Mouse (Mus musculus): ENCODE measurements around the gene Gdf1. TPM values are rescaled to one million over a fixed set of nuclear protein-coding genes. Genes with fewer than 3 reads are reported as not detected.
A peak's percentile ranks its signal among the peaks of the same experiment; 100 is the strongest.

Gene Gdf1
- polyA plus RNA-seq, 1 experiment from 2014 or later, result 5.5 TPM

DNA sequence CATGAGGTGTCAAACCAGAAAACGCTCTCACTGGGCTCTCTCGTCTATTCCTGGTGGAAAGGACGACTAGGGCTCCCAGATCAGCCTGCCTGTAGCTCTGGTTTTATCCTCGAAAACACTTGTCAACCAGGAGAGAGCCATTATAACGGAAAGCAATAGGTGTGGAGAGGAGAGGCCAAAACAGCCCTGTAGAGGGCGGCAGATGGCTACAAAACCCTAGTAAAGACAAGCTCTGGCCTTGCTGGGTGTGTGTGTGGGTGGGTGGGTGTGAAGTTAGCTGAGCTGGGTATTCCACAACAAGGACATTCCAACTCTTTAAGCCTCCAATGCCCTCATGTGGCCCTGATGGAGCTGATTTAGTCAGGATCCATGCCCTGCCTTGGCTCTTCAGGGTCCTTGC is 14.1 kb downstream of the Gdf1 start:
- H3K4me3 ChIP-seq (ENCODE audit: low read length), result no peak overlapping the region
- no peak for ATAC-seq (ENCODE audit: low FRiP score, low TSS enrichment)
- H3K9ac ChIP-seq (replicated peaks; ENCODE audit: low read length), result no peak overlapping the region
- no peaks in the 10 kb centered on the region for H3K27me3 ChIP-seq (ENCODE audit: insufficient read depth, low read length)
- H3K4me2 ChIP-seq (replicated peaks; ENCODE audit: low read depth, low read length), result no peak overlapping the region
- H3K27ac ChIP-seq (ENCODE audit: low read length), result no peak overlapping the region
- 53% methylated on average over 6 of the region's 6 CpGs for WGBS
- peaks cover 50% of the 10 kb centered on the region for H3K36me3 ChIP-seq (ENCODE audit: insufficient read depth, low read length)
- 0 out of 2 replicates have a peak, but pooled peaks cover under 1% of the 10 kb centered on the region for H3K4me1 ChIP-seq (ENCODE audit: insufficient read depth, low read length)
- H3K9me3 ChIP-seq (ENCODE audit: low read length), result no peaks in the 10 kb centered on the region

DNA sequence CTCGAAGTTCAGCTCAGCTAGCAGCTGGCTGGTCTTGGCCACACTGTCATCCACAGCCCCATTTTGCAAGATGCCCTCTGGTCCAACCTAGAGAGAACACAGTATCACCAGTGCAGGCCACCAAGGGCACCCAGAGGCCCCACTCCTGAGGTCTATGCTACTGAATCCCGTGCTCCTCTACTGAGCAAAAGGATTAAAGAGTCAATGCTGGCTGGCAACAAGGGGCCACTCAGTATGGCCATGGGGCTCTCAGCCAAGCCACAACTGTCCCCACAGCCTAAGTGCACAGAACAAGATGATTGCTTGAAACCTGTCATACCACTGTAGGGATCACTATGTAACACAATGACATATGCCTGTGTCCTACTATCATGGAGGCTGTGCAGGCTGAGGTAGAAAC is 14.7 kb downstream of the Gdf1 start:
- WGBS, result 84% methylated on average over 2 of the region's 2 CpGs
- Histone ChIP-seq H3K36me3 (ENCODE audit: insufficient read depth, low read length) (peaks cover 46% of the 10 kb centered on the region), H3K4me1 (ENCODE audit: insufficient read depth, low read length) (0 out of 2 replicates have a peak, but pooled peaks cover 6% of the 10 kb centered on the region), H3K27me3 (ENCODE audit: insufficient read depth, low read length) (no peaks in the 10 kb centered on the region), H3K4me3 (ENCODE audit: low read length) (no peak overlapping the region), H3K4me2 (replicated peaks; ENCODE audit: low read depth, low read length) (no peak overlapping the region), H3K9ac (replicated peaks; ENCODE audit: low read length) (no peak overlapping the region), H3K9me3 (ENCODE audit: low read length) (no peaks in the 10 kb centered on the region), H3K27ac (ENCODE audit: low read length) (no peak overlapping the region)
- ATAC-seq (ENCODE audit: low FRiP score, low TSS enrichment), result no peak

DNA sequence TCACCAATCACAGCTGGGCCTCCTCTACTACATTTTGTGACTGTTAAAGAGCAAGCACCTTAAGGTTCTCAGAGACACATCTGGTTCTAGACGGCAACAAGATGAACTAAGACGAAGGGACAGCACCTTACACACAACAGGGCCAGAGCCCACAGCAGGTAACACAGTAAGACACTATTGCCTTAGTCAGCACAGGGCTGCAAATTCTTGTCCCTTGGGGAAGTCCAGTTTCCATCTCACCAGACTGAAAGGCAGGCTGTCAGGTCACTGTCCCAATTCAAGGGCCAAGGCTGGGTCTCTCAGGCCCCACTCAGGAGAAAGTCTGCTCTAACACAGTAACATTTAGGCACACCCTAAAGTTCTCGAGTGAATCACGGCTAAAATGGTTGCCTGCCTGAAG is 17.8 kb downstream of the Gdf1 start:
- no peaks in the 10 kb centered on the region for H3K27me3 ChIP-seq (ENCODE audit: insufficient read depth, low read length)
- WGBS, result 82% methylated on average over 4 of the region's 4 CpGs
- no peak overlapping the region for H3K4me2 ChIP-seq (replicated peaks; ENCODE audit: low read depth, low read length)
- ATAC-seq (ENCODE audit: low FRiP score, low TSS enrichment), result no peak
- no peak overlapping the region for H3K4me3 ChIP-seq (ENCODE audit: low read length)
- H3K36me3 ChIP-seq (ENCODE audit: insufficient read depth, low read length), result peaks cover 20% of the 10 kb centered on the region
- no peak overlapping the region for H3K9ac ChIP-seq (replicated peaks; ENCODE audit: low read length)
- H3K27ac ChIP-seq (ENCODE audit: low read length), result no peak overlapping the region
- H3K4me1 ChIP-seq (ENCODE audit: insufficient read depth, low read length), result peaks cover 29% of the 10 kb centered on the region
- H3K9me3 ChIP-seq (ENCODE audit: low read length), result no peaks in the 10 kb centered on the region

DNA sequence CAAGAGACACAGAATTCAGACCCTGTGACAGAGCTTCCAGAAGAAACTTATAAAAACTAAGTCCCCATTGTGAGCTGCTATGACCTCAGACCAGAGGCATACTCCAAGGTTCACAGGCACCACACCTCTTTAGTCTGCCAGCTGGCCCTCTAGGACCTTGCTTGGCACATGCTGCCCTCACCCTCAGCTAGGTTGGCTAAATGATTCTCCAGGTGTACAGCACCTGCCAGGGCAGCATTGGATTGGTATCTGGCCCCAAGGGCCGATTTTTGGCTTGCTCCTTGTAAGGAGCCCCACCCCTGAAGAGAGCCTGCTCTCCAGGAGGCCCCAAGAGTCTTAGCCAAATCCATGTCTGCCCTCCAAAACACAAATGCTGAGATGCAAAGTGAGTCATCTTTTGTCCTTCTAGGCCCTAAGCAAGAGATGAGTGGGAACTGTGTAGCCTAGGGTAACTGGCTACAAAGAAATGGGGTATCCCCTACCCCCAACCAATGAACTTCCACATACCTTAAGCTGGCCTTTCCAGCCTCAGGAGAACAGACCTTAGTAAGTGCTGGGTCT is 18.3 kb downstream of the Gdf1 start:
- ATAC-seq (ENCODE audit: low FRiP score, low TSS enrichment), result no peak
- H3K27me3 ChIP-seq (ENCODE audit: insufficient read depth, low read length), result no peaks in the 10 kb centered on the region
- 70% methylated on average over 1 of the region's 1 CpGs for WGBS
- peaks cover 16% of the 10 kb centered on the region for H3K36me3 ChIP-seq (ENCODE audit: insufficient read depth, low read length)
- no peak overlapping the region for H3K27ac ChIP-seq (ENCODE audit: low read length)
- no peak overlapping the region for H3K9ac ChIP-seq (replicated peaks; ENCODE audit: low read length)
- no peak overlapping the region for H3K4me2 ChIP-seq (replicated peaks; ENCODE audit: low read depth, low read length)
- no peaks in the 10 kb centered on the region for H3K9me3 ChIP-seq (ENCODE audit: low read length)
- peaks cover 29% of the 10 kb centered on the region for H3K4me1 ChIP-seq (ENCODE audit: insufficient read depth, low read length)
- H3K4me3 ChIP-seq (ENCODE audit: low read length), result no peak overlapping the region

DNA sequence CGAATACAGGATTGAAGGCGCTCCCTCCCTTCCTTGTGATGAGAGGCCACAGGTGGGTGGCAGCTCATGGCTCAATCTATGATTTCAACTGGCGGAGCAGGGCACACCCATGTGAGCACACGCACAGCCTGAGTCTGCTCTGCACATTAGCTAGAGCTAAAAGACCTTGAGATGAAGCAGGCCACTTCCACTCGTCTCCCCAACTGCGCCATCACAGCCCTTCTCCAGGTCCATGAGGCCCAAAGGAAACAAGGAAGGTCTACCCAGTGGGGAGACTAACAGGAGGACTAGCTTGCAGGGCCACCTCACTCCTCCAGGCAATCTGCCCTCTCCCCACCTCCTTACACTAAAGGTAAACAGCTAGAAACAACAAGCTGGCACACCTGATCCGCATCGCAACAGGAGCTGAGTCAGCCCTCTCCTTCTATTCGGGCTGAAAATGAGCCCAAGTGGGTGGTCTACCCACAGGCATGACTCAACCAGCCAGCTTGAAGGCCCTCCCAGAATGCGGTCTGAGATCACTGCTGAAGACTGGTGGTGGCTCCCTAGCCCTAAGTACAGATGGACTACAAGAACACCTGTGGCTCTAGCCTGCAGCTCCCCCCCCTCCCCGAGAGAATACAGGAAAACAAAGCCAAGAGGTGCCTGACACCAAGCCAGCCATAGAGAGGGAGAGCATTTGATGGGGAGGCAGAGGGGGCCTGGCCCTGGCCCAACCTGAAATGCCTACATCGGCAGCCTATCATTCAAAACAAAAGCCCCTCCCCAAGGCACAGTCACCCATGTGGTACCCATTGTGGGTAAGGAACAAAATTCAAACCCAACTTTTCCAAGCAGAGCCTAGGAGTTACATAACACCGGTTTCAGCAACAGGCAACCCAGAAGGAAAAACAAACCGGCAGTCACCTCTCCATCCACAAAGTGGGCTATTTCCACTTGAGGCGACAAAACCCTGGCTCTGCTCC is 21.7 kb downstream of the Gdf1 start:
- Histone ChIP-seq H3K4me3 (ENCODE audit: low read length) (peak overlapping the region; percentile 72), H3K4me2 (replicated peaks; ENCODE audit: low read depth, low read length) (peak overlapping the region; percentile 91), H3K4me1 (ENCODE audit: insufficient read depth, low read length) (peaks cover 36% of the 10 kb centered on the region), H3K27me3 (ENCODE audit: insufficient read depth, low read length) (no peaks in the 10 kb centered on the region), H3K27ac (ENCODE audit: low read length) (no peak overlapping the region), H3K9ac (replicated peaks; ENCODE audit: low read length) (peak overlapping the region; percentile 84), H3K9me3 (ENCODE audit: low read length) (no peaks in the 10 kb centered on the region), H3K36me3 (ENCODE audit: insufficient read depth, low read length) (peaks cover 5% of the 10 kb centered on the region)
- WGBS, result 41% methylated on average over 15 of the region's 15 CpGs
- no peak for ATAC-seq (ENCODE audit: low FRiP score, low TSS enrichment)

DNA sequence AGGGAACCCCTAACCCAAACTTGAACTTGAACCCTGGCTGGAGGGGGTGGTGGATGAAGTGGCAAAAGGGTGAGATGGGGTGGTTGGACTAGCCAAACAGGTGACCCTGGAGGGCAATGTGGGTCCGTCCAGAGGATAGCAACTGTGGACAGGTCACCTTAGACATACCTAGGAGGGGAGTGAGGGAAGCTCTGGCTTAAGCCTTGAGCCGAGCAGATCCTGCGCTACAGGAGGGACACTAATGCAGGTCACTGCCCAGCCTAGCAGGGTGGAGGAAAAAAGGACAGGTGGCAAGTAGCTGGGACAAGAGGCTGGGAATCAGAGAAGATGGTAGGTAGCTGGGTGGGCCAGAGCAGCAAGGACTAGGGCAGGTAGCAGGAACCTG is 22.4 kb downstream of the Gdf1 start:
- Histone ChIP-seq H3K36me3 (ENCODE audit: insufficient read depth, low read length) (peaks cover 3% of the 10 kb centered on the region), H3K4me3 (ENCODE audit: low read length) (peak overlapping the region; percentile 72), H3K9ac (replicated peaks; ENCODE audit: low read length) (peak overlapping the region; percentile 84), H3K4me1 (ENCODE audit: insufficient read depth, low read length) (peaks cover 36% of the 10 kb centered on the region), H3K4me2 (replicated peaks; ENCODE audit: low read depth, low read length) (peak overlapping the region; percentile 91), H3K27me3 (ENCODE audit: insufficient read depth, low read length) (no peaks in the 10 kb centered on the region), H3K27ac (ENCODE audit: low read length) (no peak overlapping the region), H3K9me3 (ENCODE audit: low read length) (no peaks in the 10 kb centered on the region)
- ATAC-seq (ENCODE audit: low FRiP score, low TSS enrichment), result 0 out of 2 replicates have a peak, but pooled peaks have one; percentile 4
- WGBS, result 14% methylated on average over 3 of the region's 3 CpGs

DNA sequence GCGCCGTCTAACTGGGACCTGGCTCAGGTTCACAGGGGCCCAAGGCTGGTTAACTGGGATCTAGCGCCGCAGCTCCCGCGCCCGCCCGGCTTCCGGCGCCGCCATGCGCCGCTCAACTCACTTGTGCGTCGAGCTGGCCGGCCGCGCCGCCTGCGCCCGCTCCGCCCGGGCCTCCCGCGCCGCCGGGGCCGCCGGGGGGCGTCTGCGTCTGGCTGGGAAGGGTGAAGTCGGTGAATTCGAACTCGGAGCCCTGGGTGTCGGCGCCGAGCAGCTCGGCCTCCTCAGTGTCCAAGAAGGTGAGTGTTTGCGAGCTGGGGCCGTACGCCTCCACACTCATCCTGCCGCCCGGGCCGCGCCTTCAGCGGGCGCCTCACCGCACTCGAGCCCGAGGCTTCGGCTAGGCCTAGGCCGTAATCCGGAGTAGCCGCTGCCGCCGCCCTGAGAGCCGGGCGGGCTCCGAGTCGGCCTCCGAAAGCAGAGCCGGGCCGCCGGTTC is 23.1 kb downstream of the Gdf1 start:
- WGBS, result 0% methylated on average over 57 of the region's 64 CpGs
- H3K4me1 ChIP-seq (ENCODE audit: insufficient read depth, low read length), result peaks cover 36% of the 10 kb centered on the region
- ATAC-seq (ENCODE audit: low FRiP score, low TSS enrichment), result peak; percentile 33

DNA sequence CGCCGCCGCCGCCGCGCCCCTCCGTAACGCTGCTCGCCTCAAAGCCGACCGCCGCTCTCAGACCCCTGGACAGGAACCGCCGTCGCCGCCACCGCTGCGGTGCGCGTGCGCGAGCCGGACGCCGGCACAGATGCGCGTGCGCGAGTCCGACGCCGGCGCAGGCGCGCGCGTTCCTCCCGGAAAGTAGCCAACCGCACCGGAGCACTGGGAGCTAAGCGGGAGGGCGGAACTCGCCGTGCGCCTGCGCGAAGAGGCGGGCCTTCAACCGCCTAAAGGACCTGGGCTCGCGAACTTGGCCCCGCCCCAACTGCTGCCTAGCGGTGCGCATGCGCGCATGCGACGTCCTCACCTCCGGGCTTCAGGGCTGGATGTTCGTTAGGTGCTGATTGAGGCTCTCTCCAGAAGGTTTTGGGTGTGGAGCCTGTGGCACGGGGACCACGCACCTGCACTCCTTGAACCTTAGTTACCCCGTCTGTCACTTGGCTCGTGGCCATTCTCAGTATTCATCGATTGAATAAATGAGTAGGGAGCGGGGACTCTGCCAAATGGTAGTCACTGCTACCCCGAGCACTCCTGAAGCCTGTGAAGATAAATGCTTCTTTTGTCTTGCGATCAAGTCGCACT is 23.7 kb downstream of the Gdf1 start, which contains the start of gene Upf1:
Gene Upf1 (minus strand): TSS at position 85 of the 624 bp plus-strand sequence.
- peaks cover 36% of the 10 kb centered on the region for H3K4me1 ChIP-seq (ENCODE audit: insufficient read depth, low read length)
- peak; percentile 89 for ATAC-seq (ENCODE audit: low FRiP score, low TSS enrichment)
- H3K9me3 ChIP-seq (ENCODE audit: low read length), result no peaks in the 10 kb centered on the region
- H3K4me3 ChIP-seq (ENCODE audit: low read length), result peak within 1 kb of the TSS; percentile 72
- H3K4me2 ChIP-seq (replicated peaks; ENCODE audit: low read depth, low read length), result peak within 1 kb of the TSS; percentile 91
- under 1% methylated on average over 51 of the region's 69 CpGs for WGBS
- H3K27me3 ChIP-seq (ENCODE audit: insufficient read depth, low read length), result no peaks in the 10 kb centered on the region
- peak within 1 kb of the TSS; percentile 76 for H3K27ac ChIP-seq (ENCODE audit: low read length)
- H3K36me3 ChIP-seq (ENCODE audit: insufficient read depth, low read length), result peaks cover 3% of the 10 kb centered on the region
- peak within 1 kb of the TSS; percentile 84 for H3K9ac ChIP-seq (replicated peaks; ENCODE audit: low read length)

More for the DNA sequence above, 23.1 kb downstream of the Gdf1 start:
- Histone ChIP-seq H3K4me3 (ENCODE audit: low read length) (peak overlapping the region; percentile 72), H3K9ac (replicated peaks; ENCODE audit: low read length) (peak overlapping the region; percentile 84), H3K4me2 (replicated peaks; ENCODE audit: low read depth, low read length) (peak overlapping the region; percentile 91), H3K9me3 (ENCODE audit: low read length) (no peaks in the 10 kb centered on the region), H3K36me3 (ENCODE audit: insufficient read depth, low read length) (peaks cover 3% of the 10 kb centered on the region), H3K27me3 (ENCODE audit: insufficient read depth, low read length) (no peaks in the 10 kb centered on the region), H3K27ac (ENCODE audit: low read length) (peak overlapping the region; percentile 76)

DNA sequence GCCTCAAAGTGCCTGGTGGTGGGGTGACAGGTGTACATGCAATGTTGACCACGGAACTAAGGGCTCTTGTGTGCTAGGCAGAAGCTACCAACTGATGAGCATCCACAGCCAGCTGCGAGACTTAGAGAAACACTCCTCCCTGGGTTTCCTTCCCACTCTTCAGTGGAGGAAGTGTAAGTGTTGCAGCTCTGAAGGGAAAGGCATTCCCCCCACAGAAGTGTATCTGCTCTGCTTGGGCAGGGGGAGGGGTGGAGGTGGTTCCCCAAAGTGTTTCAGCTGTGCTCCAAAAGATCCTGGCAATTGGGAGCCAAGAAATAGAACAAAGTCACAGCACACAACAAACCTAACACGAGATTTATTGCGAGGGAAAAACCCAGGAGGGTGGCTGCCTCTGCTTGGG is 24.4 kb downstream of the Gdf1 start:
- H3K4me1 ChIP-seq (ENCODE audit: insufficient read depth, low read length), result peaks cover 32% of the 10 kb centered on the region
- H3K9ac ChIP-seq (replicated peaks; ENCODE audit: low read length), result peak overlapping the region; percentile 75
- peak overlapping the region; percentile 77 for H3K4me2 ChIP-seq (replicated peaks; ENCODE audit: low read depth, low read length)
- no peaks in the 10 kb centered on the region for H3K27me3 ChIP-seq (ENCODE audit: insufficient read depth, low read length)
- ATAC-seq (ENCODE audit: low FRiP score, low TSS enrichment), result no peak
- H3K9me3 ChIP-seq (ENCODE audit: low read length), result no peaks in the 10 kb centered on the region
- H3K27ac ChIP-seq (ENCODE audit: low read length), result no peak overlapping the region
- peak overlapping the region; percentile 72 for H3K4me3 ChIP-seq (ENCODE audit: low read length)
- peaks cover 3% of the 10 kb centered on the region for H3K36me3 ChIP-seq (ENCODE audit: insufficient read depth, low read length)
- 62% methylated on average over 4 of the region's 4 CpGs for WGBS

All from kidney, embryonic 16.5 days (tissue).